In the genomic region with DNA sequence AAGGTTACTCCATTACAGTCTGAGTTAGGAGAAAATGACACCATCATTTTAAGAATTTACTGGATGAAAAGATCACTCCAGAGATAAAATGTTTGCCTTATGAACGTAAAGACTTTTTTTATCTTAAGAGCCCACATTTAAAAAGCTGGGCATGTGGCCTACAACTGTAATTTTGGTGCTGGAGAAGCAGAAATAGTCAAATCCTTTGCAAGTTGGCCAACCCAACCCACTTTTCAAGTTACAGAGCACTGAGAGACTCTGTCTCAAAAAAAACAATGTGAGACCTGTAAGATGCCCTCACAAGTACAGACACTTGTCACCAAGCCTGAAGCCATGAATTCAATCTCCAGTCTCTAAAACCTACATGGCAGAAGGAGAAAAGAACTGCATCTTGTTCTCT, we compare ENCODE assay signal across 6 mouse cellular contexts.
"Had no signal": no experiment of that assay in that cellular context is flagged by ENCODE, and none has a peak within 500 bp of the region (broad histone marks: within the 10 kb centered on the region; RNA-seq: fewer than 3 reads in every experiment).

No protein-coding gene starts in this region.

- ATAC-seq: midbrain, embryonic 13.5 days; midbrain, embryonic 15.5 days had no signal

- DNase-seq: right cerebral cortex, postnatal 14 days; thymus, adult 18-20 months; thymus, postnatal 14 days; thymus, postnatal 4 days had no signal
